Mouse (Mus musculus): ENCODE data around the gene 1700109H08Rik.

GRCm38 (mm10) chr5:3574825-3575224 lies 3.5 kb downstream of the 1700109H08Rik start:
- TF ChIP-seq POLR2A (IDR thresholded peaks at IDR 0.05; ENCODE audit: borderline replicate concordance, extremely low read depth, insufficient read depth, insufficient read length, poor library complexity, severe bottlenecking) (no peak), CTCF (IDR thresholded peaks at IDR 0.05; ENCODE audit: borderline replicate concordance, extremely low read depth, insufficient read depth, insufficient read length) (no peak)

All from brain, embryonic 14.5 days (tissue).